Mouse (Mus musculus) cerebellum, adult 2 months (tissue): ENCODE measurements around the gene Riiad1.
A peak's percentile ranks its signal among the peaks of the same experiment; 100 is the strongest.

Experiments used
- CTCF ChIP-seq: fragments of 200-500 bp; IDR thresholded peaks from 2 replicates; pipeline ENCODE4 v1.5.1; 2011; ENCODE audit warnings: low read depth, mild to moderate bottlenecking, control low read depth, low read length, moderate library complexity, borderline replicate concordance; ENCODE audit not compliant: insufficient read depth
- POLR2A ChIP-seq: fragments of 200-500 bp; IDR thresholded peaks from 2 replicates; pipeline ENCODE4 v1.6.1; 2011; ENCODE audit warnings: low read length, control low read depth, borderline replicate concordance; ENCODE audit not compliant: insufficient read depth

- TF ChIP-seq CTCF (peak; percentile 27; the same call in 1 of the 2 replicates), POLR2A (no peak)
Measured at GRCm38 (mm10) chr3:94441182-94441581, 39.0 kb downstream of the Riiad1 start.
